Mouse (Mus musculus): ENCODE measurements around the gene Nup107. TPM values are rescaled to one million over a fixed set of nuclear protein-coding genes. Genes with fewer than 3 reads are reported as not detected.

Nup107 gene
- polyA plus RNA-seq, 1 experiment = 8.0 TPM

GRCm38 (mm10) chr10:117701034-117701829, 91.3 kb downstream of the Nup107 start:
- no peak for TF ChIP-seq POLR2A (IDR thresholded peaks at IDR 0.05; ENCODE audit: borderline replicate concordance, extremely low read depth, low read depth, low read length)
- DNase-seq = no peak
- H3K4me3 ChIP-seq (replicated peaks; ENCODE audit: extremely low read depth, low read depth, low read length) = no peak overlapping the region
- WGBS = 93% methylated on average over 6 of the region's 6 CpGs
- no peaks in the 10 kb centered on the region for H3K4me1 ChIP-seq (ENCODE audit: control insufficient read depth, insufficient read depth, low read length)

Other genes with a start within 250 kb of the Nup107 start
- gene Cpm, start 163.2 kb downstream of the Nup107 start, polyA plus RNA-seq (2012; rRNA removed) = 104 and 117 TPM in 2 replicates
- gene Mdm2, start 81.9 kb downstream of the Nup107 start, polyA plus RNA-seq (2012; rRNA removed) = 39.0 and 39.7 TPM in 2 replicates
- gene Slc35e3, start 46.3 kb downstream of the Nup107 start, polyA plus RNA-seq (2012; rRNA removed) = 15.8 and 19.1 TPM in 2 replicates
- gene Rap1b, start 53.3 kb upstream of the Nup107 start, polyA plus RNA-seq (2012; rRNA removed) = 57.1 and 71.7 TPM in 2 replicates

Measured in lung, adult 2 months (tissue).